Mouse (Mus musculus) cerebellum, postnatal 4 days (tissue): ENCODE measurements around the gene Lyrm9.
"Not testable (repeated sequence)": the region's sequence is repeated elsewhere in the genome, so short reads cannot be mapped to it uniquely, and the experiment has no call there.

Source experiments
- DNase-seq, 2 experiments: peaks; one replicate each; pipeline ENCODE4 v3.0.0; 2022; ENCODE audit warnings: low spot score in 2 of 2, mixed read lengths in 1 of 2

The Lyrm9 gene

DNA sequence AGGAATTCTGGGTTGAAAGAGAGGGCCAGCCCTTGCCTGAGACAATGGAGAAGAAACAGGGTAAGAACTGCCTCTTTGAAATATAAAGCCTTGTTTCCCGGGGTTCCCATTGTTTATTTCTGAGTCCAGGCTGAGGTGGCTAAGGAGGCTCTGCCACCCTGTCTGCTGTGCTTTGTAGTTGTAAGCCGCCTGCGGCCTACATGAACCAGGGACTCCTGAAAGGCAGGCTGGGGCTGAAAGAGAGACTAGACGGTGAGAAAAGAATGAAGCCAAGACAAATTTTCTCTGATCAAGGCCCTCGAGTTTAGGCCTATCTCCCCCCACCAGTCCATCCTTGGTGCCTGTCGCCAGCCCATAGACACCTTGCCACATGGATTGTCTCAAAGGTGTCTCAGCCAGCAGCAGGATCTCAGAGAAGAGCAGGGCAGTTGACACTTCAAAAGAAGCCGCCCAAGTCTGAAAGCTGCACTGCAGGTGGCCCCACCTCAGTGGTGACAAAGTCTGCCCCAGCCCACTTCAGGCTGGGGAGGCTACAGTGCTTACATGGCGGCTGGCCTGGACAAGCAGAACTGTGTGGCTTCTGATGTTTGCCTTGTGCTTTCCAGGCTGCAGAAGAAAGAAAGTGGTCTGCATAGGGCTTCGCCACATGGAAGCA, 25.0 kb downstream of the Lyrm9 start:
- no peak for DNase-seq

GRCm38 (mm10) chr11:78851871-78852265, 25.5 kb downstream of the Lyrm9 start:
- DNase-seq, result no peak

GRCm38 (mm10) chr11:78852529-78852928, 26.1 kb downstream of the Lyrm9 start:
- no peak for DNase-seq

- peak; percentile 76 to 89 for DNase-seq
Measured at GRCm38 (mm10) chr11:78856310-78856709, 29.9 kb downstream of the Lyrm9 start.

DNA sequence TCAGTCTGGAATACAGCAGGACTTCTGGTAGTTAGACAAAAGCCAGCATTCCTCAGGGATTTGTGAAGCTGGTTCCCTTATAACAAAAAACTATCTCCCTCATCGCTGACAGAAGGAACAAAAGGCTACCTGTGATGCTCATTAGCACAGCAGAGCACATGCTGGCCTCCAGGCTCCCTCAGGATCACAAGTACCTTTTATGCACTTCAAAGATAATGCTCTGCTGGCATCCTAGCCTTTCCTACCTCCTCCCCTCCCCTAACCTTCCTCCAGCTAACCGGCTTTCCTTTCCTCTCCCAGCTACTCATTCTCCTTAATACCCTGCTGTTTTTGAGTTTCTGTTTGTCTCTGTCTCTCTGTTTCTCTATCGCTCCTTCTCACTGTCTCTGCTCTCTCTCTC, 31.2 kb downstream of the Lyrm9 start:
- no peak for DNase-seq

DNA sequence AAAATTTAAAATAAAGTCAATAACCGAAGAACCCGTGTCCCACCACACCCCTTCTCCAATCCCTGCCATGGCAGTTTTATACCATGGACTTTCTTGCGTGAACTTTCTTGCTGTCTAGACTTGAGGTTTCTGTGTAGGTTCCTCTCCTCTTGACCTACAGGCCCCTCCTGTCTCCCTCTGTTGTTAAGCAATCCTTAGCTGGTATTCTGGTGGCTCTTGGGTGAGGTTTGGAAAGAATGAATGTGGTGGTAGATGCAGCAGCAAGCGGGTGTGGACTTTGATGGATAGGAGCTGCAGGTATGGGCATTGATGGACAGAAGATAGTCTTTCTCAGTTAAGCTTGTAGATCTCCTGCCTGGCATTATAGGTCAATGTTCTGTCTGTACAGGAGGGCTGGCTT, 37.5 kb downstream of the Lyrm9 start:
- DNase-seq, result no peak

- DNase-seq, result no peak
Measured at GRCm38 (mm10) chr11:78864567-78865278, 38.3 kb downstream of the Lyrm9 start.

GRCm38 (mm10) chr11:78865314-78865713, 38.9 kb downstream of the Lyrm9 start:
- DNase-seq, result no peak

DNA sequence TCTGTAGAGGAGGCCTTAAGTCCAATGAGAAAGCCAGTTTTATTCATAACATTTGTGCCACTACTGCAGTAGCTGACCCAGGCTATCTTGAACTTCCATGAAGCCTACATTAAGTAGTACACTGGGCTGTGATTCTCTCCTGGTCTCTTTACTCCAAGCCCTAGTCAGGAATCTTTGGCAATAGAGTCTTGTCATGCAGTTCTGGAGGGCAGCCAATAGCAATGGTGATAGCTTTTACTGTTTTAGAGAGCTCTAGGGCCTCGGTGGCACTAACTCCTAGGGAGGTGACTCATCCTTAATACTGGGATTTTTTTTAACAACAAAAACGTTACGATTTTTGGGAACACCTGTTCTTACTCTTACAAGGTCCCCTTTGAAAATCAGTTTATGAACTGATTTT, 40.1 kb downstream of the Lyrm9 start:
- DNase-seq, result no peak

DNA sequence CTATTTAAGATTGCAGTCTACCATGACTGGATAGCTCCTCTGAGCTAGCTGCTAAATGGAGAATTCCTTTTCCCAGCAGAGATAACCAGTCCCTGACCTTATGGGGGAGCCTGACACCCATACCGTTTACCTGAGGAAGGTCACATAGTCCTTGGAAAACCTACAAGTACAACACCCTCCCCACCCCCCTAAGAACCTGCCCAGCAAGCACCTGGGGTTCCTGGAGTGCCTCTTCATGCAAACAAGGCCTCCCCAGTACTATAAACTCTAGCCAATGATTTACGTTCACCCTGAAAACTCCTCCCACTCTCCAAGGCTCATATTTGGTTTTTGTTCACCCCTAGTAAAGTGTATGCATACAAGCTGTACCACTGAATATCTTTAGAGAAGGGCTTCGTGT, 41.3 kb downstream of the Lyrm9 start:
- DNase-seq, result no peak

DNA sequence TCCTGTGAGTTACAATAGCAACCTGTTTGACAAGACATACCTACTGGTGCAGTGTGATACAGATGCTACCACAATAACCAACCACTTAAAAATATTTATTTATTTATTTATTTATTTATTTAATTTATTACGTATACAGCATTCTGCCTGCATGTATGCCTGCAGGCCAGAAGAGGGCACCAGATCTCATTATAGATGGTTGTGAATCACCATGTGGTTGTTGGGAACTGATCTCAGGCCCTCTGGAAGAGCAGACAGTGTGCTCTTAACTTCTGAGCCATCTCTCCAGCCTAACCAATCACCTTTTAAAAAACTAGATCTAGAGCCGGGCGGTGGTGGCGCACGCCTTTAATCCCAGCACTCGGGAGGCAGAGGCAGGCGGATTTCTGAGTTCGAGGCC, 42.8 kb downstream of the Lyrm9 start:
- DNase-seq, result not testable (repeated sequence)

GRCm38 (mm10) chr11:78870891-78871290, 44.5 kb downstream of the Lyrm9 start:
- no peak for DNase-seq

- no peak for DNase-seq
Measured at GRCm38 (mm10) chr11:78872782-78873181, 46.4 kb downstream of the Lyrm9 start.

GRCm38 (mm10) chr11:78879727-78880126, 53.3 kb downstream of the Lyrm9 start:
- DNase-seq, result no peak

- peak in 1 of 2 experiments; percentile 3 for DNase-seq
Measured at GRCm38 (mm10) chr11:78886693-78887092, 60.3 kb downstream of the Lyrm9 start.

DNA sequence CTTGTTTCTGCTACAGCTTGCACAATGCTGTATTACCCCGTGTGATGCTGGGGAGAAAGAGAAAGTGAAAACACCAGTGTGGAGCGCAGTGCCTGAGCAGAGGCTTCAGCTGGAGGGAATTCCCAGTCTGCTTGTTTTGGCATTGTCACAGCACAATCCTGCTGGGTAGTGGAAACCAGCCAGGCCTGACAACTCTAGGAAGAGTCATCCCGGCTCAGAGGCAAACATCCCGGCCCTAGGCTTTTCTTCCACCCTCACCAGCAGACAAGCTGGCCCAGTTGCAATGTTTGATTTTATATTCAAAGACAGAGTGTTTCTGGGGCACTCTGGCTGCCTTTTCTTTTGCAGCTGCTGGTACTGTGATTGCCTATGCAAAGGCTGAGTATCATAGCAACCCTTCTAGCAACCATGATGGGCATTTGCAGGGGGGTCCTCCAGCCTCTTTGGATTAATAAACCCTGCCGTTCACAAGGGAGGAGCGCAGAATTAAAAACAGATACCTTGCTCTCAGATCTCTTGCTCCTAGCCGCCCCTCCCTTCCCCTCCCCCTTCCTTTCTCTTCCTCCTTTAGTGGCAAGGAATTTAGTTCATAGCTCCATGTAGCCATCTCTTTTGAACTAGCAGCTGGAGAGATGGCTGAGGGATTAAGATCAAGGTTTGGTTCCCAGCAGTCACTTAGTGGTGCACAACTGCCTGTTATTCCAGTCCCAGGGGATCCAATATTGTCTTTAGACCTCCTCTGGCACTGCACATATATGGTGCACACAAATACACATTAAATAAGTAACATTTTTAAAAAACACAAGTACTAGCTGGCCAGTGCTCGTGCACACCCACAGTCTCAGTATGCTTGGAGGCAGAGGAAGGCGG, 61.0 kb downstream of the Lyrm9 start:
- DNase-seq, result peak; percentile 46 to 86

DNA sequence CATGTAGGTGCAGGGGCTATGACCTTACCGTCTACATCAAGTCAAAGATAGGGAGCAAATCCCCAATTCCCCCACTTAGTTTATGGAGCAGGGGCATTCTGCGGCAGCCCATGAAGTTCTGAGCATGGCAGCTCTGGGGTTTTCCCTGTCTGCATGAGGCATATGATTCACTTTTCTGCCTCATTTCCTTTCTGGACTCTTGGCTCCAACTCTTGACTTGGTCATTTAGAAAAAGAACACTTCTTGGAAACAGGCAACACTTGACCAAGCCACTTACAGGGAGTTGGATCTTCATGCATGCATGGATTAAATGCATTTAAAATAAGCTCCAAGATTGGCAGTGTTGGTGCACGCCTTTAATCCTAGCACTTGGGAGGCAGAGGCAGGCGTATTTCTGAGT, 62.8 kb downstream of the Lyrm9 start:
- no peak for DNase-seq
